Mouse (Mus musculus) forelimb bud, embryonic 11.5 days (tissue): ENCODE data around the gene Dpy19l3.

Experiments used
- DNase-seq: peaks from one replicate; pipeline ENCODE4 v3.0.0-alpha.2; 2012; ENCODE audit warnings: low read depth, low spot score

Gene Dpy19l3

GRCm38 (mm10) chr7:35754033-35754885, at the start of gene Dpy19l3:
TSS of gene Dpy19l3 (minus strand) at chr7:35754454.
- peak; percentile 81 for DNase-seq

- peak; percentile 91 for DNase-seq
Measured at GRCm38 (mm10) chr7:35802906-35803595, 48.8 kb upstream of the Dpy19l3 start, which contains the start of gene Zfp507. TSS of gene Zfp507 (minus strand) at chr7:35803003.

- DNase-seq, result peak; percentile 20
Measured at GRCm38 (mm10) chr7:35802201-35802905, 48.1 kb upstream of the Dpy19l3 start.

GRCm38 (mm10) chr7:35796123-35796522, 41.9 kb upstream of the Dpy19l3 start:
- no peak for DNase-seq

GRCm38 (mm10) chr7:35794145-35794664, 40.0 kb upstream of the Dpy19l3 start:
- DNase-seq, result no peak

GRCm38 (mm10) chr7:35792150-35792848, 38.0 kb upstream of the Dpy19l3 start:
- no peak for DNase-seq

- DNase-seq, result no peak
Measured at GRCm38 (mm10) chr7:35790926-35791325, 36.7 kb upstream of the Dpy19l3 start.

- no peak for DNase-seq
Measured at GRCm38 (mm10) chr7:35790201-35790600, 35.9 kb upstream of the Dpy19l3 start.

- DNase-seq, result no peak
Measured at GRCm38 (mm10) chr7:35785579-35785978, 31.3 kb upstream of the Dpy19l3 start.

GRCm38 (mm10) chr7:35782252-35782651, 28.0 kb upstream of the Dpy19l3 start:
- DNase-seq, result no peak

- DNase-seq, result no peak
Measured at GRCm38 (mm10) chr7:35774127-35774526, 19.9 kb upstream of the Dpy19l3 start.

- DNase-seq, result no peak
Measured at GRCm38 (mm10) chr7:35772347-35772746, 18.1 kb upstream of the Dpy19l3 start.

GRCm38 (mm10) chr7:35771106-35771505, 16.9 kb upstream of the Dpy19l3 start:
- no peak for DNase-seq

GRCm38 (mm10) chr7:35770122-35770521, 15.9 kb upstream of the Dpy19l3 start:
- no peak for DNase-seq

GRCm38 (mm10) chr7:35764461-35764860, 10.2 kb upstream of the Dpy19l3 start:
- DNase-seq, result no peak

GRCm38 (mm10) chr7:35761801-35762200, 7.5 kb upstream of the Dpy19l3 start:
- DNase-seq, result no peak

GRCm38 (mm10) chr7:35759602-35760001, 5.3 kb upstream of the Dpy19l3 start:
- DNase-seq, result no peak

- no peak for DNase-seq
Measured at GRCm38 (mm10) chr7:35756510-35757440, 2.5 kb upstream of the Dpy19l3 start.

GRCm38 (mm10) chr7:35754886-35755168, 573 bp upstream of the Dpy19l3 start:
- DNase-seq, result no peak

- no peak for DNase-seq
Measured at GRCm38 (mm10) chr7:35753319-35754032, 778 bp downstream of the Dpy19l3 start.
